Mouse (Mus musculus): ENCODE measurements at regions not wholly inside any gene's neighbourhood (a gene's known extent, or its start where the extent isn't known, plus 50 kb on each side); places are given as distances from the start of the nearest gene placed in this dataset.

DNA sequence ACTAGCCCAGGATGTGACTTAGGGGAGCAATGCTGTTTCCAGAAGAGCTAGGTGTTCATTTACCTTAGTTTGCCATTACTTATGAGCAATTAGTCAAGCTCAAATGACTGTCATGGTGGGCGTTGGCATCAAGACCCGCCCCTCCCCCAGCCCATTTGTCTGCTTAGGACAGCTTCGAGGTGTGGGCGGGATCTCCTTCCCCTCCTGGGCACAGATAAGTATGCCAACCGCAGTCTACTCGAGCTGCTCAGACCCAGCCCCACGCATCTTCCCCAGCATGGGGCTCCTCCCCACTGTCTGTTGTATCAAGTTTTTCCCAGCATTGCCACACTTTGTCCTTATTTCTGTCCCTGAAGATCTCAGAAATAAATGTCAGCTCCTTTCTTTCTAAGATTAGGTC is 179.6 kb downstream of the Sp3 start:
- H3K9me3 ChIP-seq (ENCODE audit: control insufficient read depth, insufficient read depth, low read depth, low read length), result no peaks in the 10 kb centered on the region
- no peaks in the 10 kb centered on the region for H3K36me3 ChIP-seq (ENCODE audit: control insufficient read depth, insufficient read depth, low read length, poor library complexity, severe bottlenecking)
- no peak for DNase-seq (ENCODE audit: low read depth, low spot score)
- H3K4me3 ChIP-seq (ENCODE audit: insufficient read depth in 1 of 2, low read depth in 1 of 2, low read length in 2 of 2, poor library complexity in 1 of 2, severe bottlenecking in 1 of 2), result no peak overlapping the region
- H3K27ac ChIP-seq (ENCODE audit: insufficient read depth, low read depth, low read length, poor library complexity, severe bottlenecking), result no peak overlapping the region
- H3K4me1 ChIP-seq (ENCODE audit: control insufficient read depth in 2 of 2, insufficient read depth in 2 of 2, low read length in 2 of 2, poor library complexity in 1 of 2), result no peaks in the 10 kb centered on the region
- TF ChIP-seq ZC3H11A (IDR thresholded peaks at IDR 0.05; ENCODE audit: borderline replicate concordance, low read depth, low read length) (no peak), MAFK (IDR thresholded peaks at IDR 0.05; ENCODE audit: insufficient read depth, low read depth, low read length) (no peak), HCFC1 (IDR thresholded peaks at IDR 0.05; ENCODE audit: borderline replicate concordance, insufficient read depth, low read length) (no peak), CHD2 (IDR thresholded peaks at IDR 0.05; ENCODE audit: low read depth, low read length) (no peak), ZNF384 (IDR thresholded peaks at IDR 0.05; ENCODE audit: low read depth, low read length) (no peak)
- H3K9ac ChIP-seq (ENCODE audit: insufficient read depth, low read depth, low read length, poor library complexity, severe bottlenecking), result no peak overlapping the region
- in situ Hi-C loops (cut with MboI; ENCODE audit: low sequenced_read_pairs in 2 of 2, unreplicated experiment in 2 of 2), result no loop called here

DNA sequence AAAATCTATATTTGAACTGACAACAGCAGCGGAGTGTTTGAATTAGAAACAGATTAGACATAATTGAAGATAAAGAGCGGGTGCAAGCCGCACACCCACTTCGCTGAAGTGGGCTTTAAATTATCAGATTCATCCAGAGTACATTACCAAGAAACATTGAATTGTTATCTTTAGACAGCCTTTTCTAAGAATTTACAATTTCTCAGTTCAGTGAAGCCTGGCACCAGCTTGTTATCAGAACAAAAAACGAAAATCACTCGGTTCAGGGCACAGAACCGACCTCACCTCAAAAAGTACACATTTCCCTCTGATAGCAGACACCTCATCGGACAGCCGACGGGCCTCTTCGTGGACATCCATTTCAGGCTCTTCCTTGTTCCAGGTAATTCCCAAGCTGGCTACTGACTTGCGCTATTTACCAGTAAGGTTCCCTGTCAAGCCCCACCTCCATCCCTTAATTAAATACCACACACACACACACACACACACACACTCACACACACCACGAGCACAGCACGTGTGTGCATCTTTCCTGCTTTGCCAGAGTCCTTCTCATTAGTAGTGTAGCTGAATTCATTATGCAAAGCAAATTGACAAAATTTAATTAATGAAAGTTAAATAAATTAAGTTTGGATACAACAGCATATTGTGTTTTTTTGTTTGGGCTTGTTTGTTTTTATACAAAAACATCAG is 166.8 kb downstream of the Sp3 start:
- DNase-seq (ENCODE audit: low read depth, low spot score), result no peak
- Histone ChIP-seq H3K27ac (ENCODE audit: insufficient read depth, low read depth, low read length, poor library complexity, severe bottlenecking) (no peak overlapping the region), H3K36me3 (ENCODE audit: control insufficient read depth, insufficient read depth, low read length, poor library complexity, severe bottlenecking) (no peaks in the 10 kb centered on the region), H3K9me3 (ENCODE audit: control insufficient read depth, insufficient read depth, low read depth, low read length) (no peaks in the 10 kb centered on the region), H3K9ac (ENCODE audit: insufficient read depth, low read depth, low read length, poor library complexity, severe bottlenecking) (no peak overlapping the region), H3K4me1 (ENCODE audit: control insufficient read depth in 2 of 2, insufficient read depth in 2 of 2, low read length in 2 of 2, poor library complexity in 1 of 2) (peaks cover 0 to 2% of the 10 kb centered on the region in 2 experiments; a peak in 1 of 4 replicates), H3K4me3 (ENCODE audit: insufficient read depth in 1 of 2, low read depth in 1 of 2, low read length in 2 of 2, poor library complexity in 1 of 2, severe bottlenecking in 1 of 2) (no peak overlapping the region)
- in situ Hi-C loops (cut with MboI; ENCODE audit: low sequenced_read_pairs in 2 of 2, unreplicated experiment in 2 of 2), result no loop called here
- TF ChIP-seq ZNF384 (IDR thresholded peaks at IDR 0.05; ENCODE audit: low read depth, low read length) (no peak), CHD2 (IDR thresholded peaks at IDR 0.05; ENCODE audit: low read depth, low read length) (no peak), HCFC1 (IDR thresholded peaks at IDR 0.05; ENCODE audit: borderline replicate concordance, insufficient read depth, low read length) (no peak), ZC3H11A (IDR thresholded peaks at IDR 0.05; ENCODE audit: borderline replicate concordance, low read depth, low read length) (no peak), MAFK (IDR thresholded peaks at IDR 0.05; ENCODE audit: insufficient read depth, low read depth, low read length) (no peak)

DNA sequence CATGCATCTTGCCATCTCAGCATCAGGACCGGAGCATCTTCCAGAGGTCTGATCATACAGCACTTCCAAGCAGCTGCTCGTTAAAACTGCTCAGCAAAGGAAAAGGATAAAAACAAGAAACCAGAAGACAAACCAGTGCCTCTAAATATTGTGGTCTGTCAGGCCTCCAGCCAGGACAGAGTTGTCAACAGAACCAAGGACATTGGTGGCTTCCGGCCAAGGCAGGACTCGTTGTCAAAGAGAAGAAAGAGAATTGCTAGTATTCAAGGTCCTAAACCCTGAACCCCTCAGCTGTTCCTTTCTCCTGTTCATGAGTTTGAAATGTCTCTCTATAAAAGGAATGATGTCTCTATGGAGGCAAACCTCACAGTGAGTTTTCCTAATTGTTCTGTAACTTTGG is 155.0 kb downstream of the Sp3 start:
- in situ Hi-C loops (cut with MboI; ENCODE audit: low sequenced_read_pairs in 2 of 2, unreplicated experiment in 2 of 2), result no loop called here
- TF ChIP-seq CHD2 (IDR thresholded peaks at IDR 0.05; ENCODE audit: low read depth, low read length), result no peak
- TF ChIP-seq ZNF384 (IDR thresholded peaks at IDR 0.05; ENCODE audit: low read depth, low read length), result no peak
- no peak for TF ChIP-seq MAFK (IDR thresholded peaks at IDR 0.05; ENCODE audit: insufficient read depth, low read depth, low read length)
- TF ChIP-seq ZC3H11A (IDR thresholded peaks at IDR 0.05; ENCODE audit: borderline replicate concordance, low read depth, low read length), result no peak
- no peak for TF ChIP-seq HCFC1 (IDR thresholded peaks at IDR 0.05; ENCODE audit: borderline replicate concordance, insufficient read depth, low read length)

GRCm38 (mm10) chr2:72829139-72829538 is 151.1 kb downstream of the Sp3 start:
- no peak overlapping the region for H3K27ac ChIP-seq (ENCODE audit: insufficient read depth, low read depth, low read length, poor library complexity, severe bottlenecking)
- no peak overlapping the region for H3K4me3 ChIP-seq (ENCODE audit: insufficient read depth in 1 of 2, low read depth in 1 of 2, low read length in 2 of 2, poor library complexity in 1 of 2, severe bottlenecking in 1 of 2)
- no peak overlapping the region for H3K9ac ChIP-seq (ENCODE audit: insufficient read depth, low read depth, low read length, poor library complexity, severe bottlenecking)
- H3K36me3 ChIP-seq (ENCODE audit: control insufficient read depth, insufficient read depth, low read length, poor library complexity, severe bottlenecking), result no peaks in the 10 kb centered on the region
- H3K9me3 ChIP-seq (ENCODE audit: control insufficient read depth, insufficient read depth, low read depth, low read length), result no peaks in the 10 kb centered on the region
- no peak for DNase-seq (ENCODE audit: low read depth, low spot score)
- TF ChIP-seq CHD2 (IDR thresholded peaks at IDR 0.05; ENCODE audit: low read depth, low read length), result no peak
- no peak for TF ChIP-seq ZC3H11A (IDR thresholded peaks at IDR 0.05; ENCODE audit: borderline replicate concordance, low read depth, low read length)
- TF ChIP-seq ZNF384 (IDR thresholded peaks at IDR 0.05; ENCODE audit: low read depth, low read length), result no peak
- no peak for TF ChIP-seq HCFC1 (IDR thresholded peaks at IDR 0.05; ENCODE audit: borderline replicate concordance, insufficient read depth, low read length)
- TF ChIP-seq MAFK (IDR thresholded peaks at IDR 0.05; ENCODE audit: insufficient read depth, low read depth, low read length), result no peak
- 0 out of 4 replicates have a peak, but pooled peaks cover 0 to 4% of the 10 kb centered on the region in 2 experiments for H3K4me1 ChIP-seq (ENCODE audit: control insufficient read depth in 2 of 2, insufficient read depth in 2 of 2, low read length in 2 of 2, poor library complexity in 1 of 2)
- in situ Hi-C loops (cut with MboI; ENCODE audit: low sequenced_read_pairs in 2 of 2, unreplicated experiment in 2 of 2), result no loop called here

More for the DNA sequence above, 155.0 kb downstream of the Sp3 start:
- no peak for DNase-seq (ENCODE audit: low read depth, low spot score)
- H3K4me1 ChIP-seq (ENCODE audit: control insufficient read depth in 2 of 2, insufficient read depth in 2 of 2, low read length in 2 of 2, poor library complexity in 1 of 2), result 0 out of 4 replicates have a peak, but pooled peaks cover 0 to 2% of the 10 kb centered on the region in 2 experiments
- no peaks in the 10 kb centered on the region for H3K9me3 ChIP-seq (ENCODE audit: control insufficient read depth, insufficient read depth, low read depth, low read length)
- H3K4me3 ChIP-seq (ENCODE audit: insufficient read depth in 1 of 2, low read depth in 1 of 2, low read length in 2 of 2, poor library complexity in 1 of 2, severe bottlenecking in 1 of 2), result no peak overlapping the region
- H3K9ac ChIP-seq (ENCODE audit: insufficient read depth, low read depth, low read length, poor library complexity, severe bottlenecking), result no peak overlapping the region
- H3K27ac ChIP-seq (ENCODE audit: insufficient read depth, low read depth, low read length, poor library complexity, severe bottlenecking), result no peak overlapping the region
- no peaks in the 10 kb centered on the region for H3K36me3 ChIP-seq (ENCODE audit: control insufficient read depth, insufficient read depth, low read length, poor library complexity, severe bottlenecking)
